Mouse (Mus musculus): ENCODE results near the gene 4922502D21Rik.

GRCm38 (mm10) chr6:129374937-129375471, 43.4 kb upstream of the 4922502D21Rik start:
- TF ChIP-seq CTCF (IDR thresholded peaks at IDR 0.05; ENCODE audit: insufficient read depth, low read depth, low read length) (no peak), POLR2A (IDR thresholded peaks at IDR 0.05; ENCODE audit: insufficient read depth, low read depth, low read length) (no peak)
